ENCODE assay signal across 33 mouse cellular contexts in genomic region chr16:40549663-40550062, GRCm38 (mm10).
"Had no signal": no experiment of that assay in that cellular context is flagged by ENCODE, and none has a peak within 500 bp of the region (broad histone marks: within the 10 kb centered on the region; RNA-seq: fewer than 3 reads in every experiment).

No protein-coding gene starts in this region.

- H3K27ac ChIP-seq: heart, embryonic 13.5 days; heart, embryonic 15.5 days; hindbrain, embryonic 10.5 days; hindbrain, embryonic 12.5 days; hindbrain, embryonic 13.5 days; hindbrain, embryonic 14.5 days; hindbrain, embryonic 15.5 days; hindbrain, postnatal 0 days; intestine, embryonic 15.5 days; kidney, embryonic 15.5 days; kidney, postnatal 0 days; layer of hippocampus, adult 2 months; left cerebral cortex, adult 2 months had no signal

- DNase-seq: heart, postnatal 10 days; heart, postnatal 14 days; heart, postnatal 36 days; heart, postnatal 4 days; kidney, adult 11 months; kidney, adult 18-20 months; kidney, adult 2 months; kidney, adult 8-10 months; kidney, adult 9 months; kidney, postnatal 10 days; kidney, postnatal 14 days; kidney, postnatal 25 days; kidney, postnatal 36 days; kidney, postnatal 4 days; layer of hippocampus, adult 9-11 months; layer of hippocampus, postnatal 36 days had no signal

- H3K27me3 ChIP-seq: heart, embryonic 13.5 days; heart, embryonic 15.5 days; hindbrain, embryonic 12.5 days; hindbrain, embryonic 13.5 days; hindbrain, embryonic 15.5 days; intestine, embryonic 15.5 days; kidney, embryonic 15.5 days had no signal

- H3K36me3 ChIP-seq: heart, embryonic 13.5 days; heart, embryonic 15.5 days; hindbrain, embryonic 10.5 days; hindbrain, embryonic 12.5 days; hindbrain, embryonic 13.5 days; hindbrain, embryonic 15.5 days; intestine, embryonic 15.5 days; kidney, embryonic 15.5 days had no signal

- H3K9ac ChIP-seq: heart, embryonic 13.5 days; heart, embryonic 15.5 days; hindbrain, embryonic 12.5 days; hindbrain, embryonic 13.5 days; hindbrain, embryonic 14.5 days; hindbrain, embryonic 15.5 days; intestine, embryonic 15.5 days; kidney, embryonic 15.5 days had no signal

- H3K4me3 ChIP-seq: heart, embryonic 13.5 days; heart, embryonic 15.5 days; hindbrain, embryonic 10.5 days; hindbrain, embryonic 12.5 days; hindbrain, embryonic 13.5 days; hindbrain, embryonic 15.5 days; intestine, embryonic 15.5 days; kidney, embryonic 15.5 days; layer of hippocampus, adult 2 months; left cerebral cortex, adult 2 months had no signal

- H3K4me2 ChIP-seq: heart, embryonic 13.5 days; heart, embryonic 15.5 days; hindbrain, embryonic 12.5 days; hindbrain, embryonic 13.5 days; hindbrain, embryonic 14.5 days; hindbrain, embryonic 15.5 days; intestine, embryonic 15.5 days; kidney, embryonic 15.5 days had no signal

- H3K9me3 ChIP-seq: heart, embryonic 13.5 days; heart, embryonic 15.5 days; hindbrain, embryonic 10.5 days; hindbrain, embryonic 12.5 days; hindbrain, embryonic 13.5 days; hindbrain, embryonic 15.5 days; intestine, embryonic 15.5 days; kidney, embryonic 15.5 days had no signal

- ATAC-seq: hindbrain, embryonic 16.5 days; hindbrain, postnatal 0 days; inflammation-experienced regulatory T-cells, adult 6 months; intestine, embryonic 15.5 days; intestine, embryonic 16.5 days; intestine, postnatal 0 days had no signal

- H3K4me1 ChIP-seq: heart, embryonic 13.5 days; heart, embryonic 15.5 days; hindbrain, embryonic 10.5 days; hindbrain, embryonic 12.5 days; hindbrain, embryonic 15.5 days; intestine, embryonic 15.5 days; kidney, embryonic 15.5 days had no signal
